Mouse (Mus musculus) retina, embryonic 14.5 days (tissue): ENCODE measurements at regions not wholly inside any gene's neighbourhood (a gene's known extent, or its start where the extent isn't known, plus 50 kb on each side); places are given as distances from the start of the nearest gene placed in this dataset.

Experiments
- DNase-seq: peaks from one replicate; pipeline ENCODE4 v3.0.0-alpha.2; 2015; ENCODE audit warnings: low spot score

- DNase-seq = no peak
These were observed 243.8 kb upstream of the Tprg start for GRCm38 (mm10) chr16:25042669-25043440.

GRCm38 (mm10) chr16:25044637-25045036, 242.0 kb upstream of the Tprg start:
- DNase-seq = no peak

GRCm38 (mm10) chr16:25047726-25048125, 238.9 kb upstream of the Tprg start:
- no peak for DNase-seq

DNA sequence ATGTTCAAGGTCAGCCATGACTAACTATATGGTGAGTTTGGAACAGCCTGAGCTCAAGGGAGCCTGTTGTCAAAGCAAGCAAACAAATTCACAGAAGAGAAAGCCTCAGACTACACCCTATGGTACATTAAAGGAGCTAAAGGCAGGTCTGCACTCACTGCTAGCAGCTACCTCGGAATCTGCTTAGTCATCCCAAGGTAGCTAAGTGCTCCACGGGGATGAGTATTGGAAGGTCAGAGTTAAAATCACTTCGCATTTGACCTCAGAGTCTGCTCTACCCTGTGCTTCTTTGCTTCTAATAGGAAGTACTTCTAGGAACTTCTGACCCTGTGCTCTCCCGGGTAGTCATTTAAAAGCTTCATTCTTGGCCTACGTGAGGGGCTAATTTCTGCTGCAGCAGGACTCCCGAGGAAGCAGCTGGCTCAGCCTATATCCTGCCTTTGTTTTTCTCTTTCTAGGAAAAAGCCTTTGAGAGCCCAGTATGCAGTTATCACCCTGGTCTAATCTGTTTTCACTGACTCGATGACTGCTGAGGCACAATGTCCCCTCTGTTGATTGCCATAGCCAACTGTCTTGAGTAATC, 236.6 kb upstream of the Tprg start:
- DNase-seq = no peak

GRCm38 (mm10) chr16:25051044-25051443, 235.6 kb upstream of the Tprg start:
- no peak for DNase-seq

GRCm38 (mm10) chr16:25052428-25052827, 234.2 kb upstream of the Tprg start:
- no peak for DNase-seq

DNA sequence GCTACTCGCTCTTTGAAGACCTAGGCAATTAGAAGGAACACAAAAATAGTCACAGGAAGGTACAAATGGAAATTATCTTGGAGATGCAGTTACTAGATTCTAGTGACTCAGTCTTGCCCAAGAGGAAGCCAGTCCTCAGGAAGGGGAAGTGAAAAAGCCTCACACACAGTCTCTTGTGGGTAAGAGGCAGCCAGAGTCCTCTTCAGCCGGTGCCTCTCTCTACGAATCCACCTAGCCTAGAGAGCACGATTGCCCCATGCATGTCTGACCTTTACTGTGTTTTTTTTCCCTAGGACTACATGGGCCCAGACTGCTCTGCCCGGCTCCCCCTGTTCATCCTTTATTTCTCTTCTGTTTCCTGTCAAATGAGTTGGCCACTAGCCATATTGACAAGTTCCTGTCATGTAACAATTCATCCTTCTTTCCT, 233.7 kb upstream of the Tprg start:
- no peak for DNase-seq

DNA sequence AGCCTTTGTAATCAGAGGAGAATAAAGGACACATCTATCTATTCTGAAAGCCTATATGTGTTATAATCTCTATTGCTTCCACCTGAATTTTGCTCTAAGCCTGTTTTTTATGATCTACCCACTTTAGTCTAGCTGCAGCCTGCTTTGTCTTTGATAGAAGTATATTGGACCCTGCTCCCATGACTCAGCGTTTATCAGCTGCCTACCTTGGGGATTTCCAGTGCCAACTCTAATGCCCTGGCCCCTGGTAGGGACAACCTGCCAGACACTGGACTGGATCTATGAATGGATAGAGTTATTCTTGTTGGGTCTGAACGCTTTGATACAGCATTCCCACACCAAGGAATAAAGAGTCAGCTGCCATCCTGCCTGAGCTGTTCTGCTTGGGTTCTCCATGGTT, 232.3 kb upstream of the Tprg start:
- DNase-seq = no peak

GRCm38 (mm10) chr16:25055376-25055775, 231.2 kb upstream of the Tprg start:
- no peak for DNase-seq

GRCm38 (mm10) chr16:25058051-25058747, 228.4 kb upstream of the Tprg start:
- DNase-seq = no peak

DNA sequence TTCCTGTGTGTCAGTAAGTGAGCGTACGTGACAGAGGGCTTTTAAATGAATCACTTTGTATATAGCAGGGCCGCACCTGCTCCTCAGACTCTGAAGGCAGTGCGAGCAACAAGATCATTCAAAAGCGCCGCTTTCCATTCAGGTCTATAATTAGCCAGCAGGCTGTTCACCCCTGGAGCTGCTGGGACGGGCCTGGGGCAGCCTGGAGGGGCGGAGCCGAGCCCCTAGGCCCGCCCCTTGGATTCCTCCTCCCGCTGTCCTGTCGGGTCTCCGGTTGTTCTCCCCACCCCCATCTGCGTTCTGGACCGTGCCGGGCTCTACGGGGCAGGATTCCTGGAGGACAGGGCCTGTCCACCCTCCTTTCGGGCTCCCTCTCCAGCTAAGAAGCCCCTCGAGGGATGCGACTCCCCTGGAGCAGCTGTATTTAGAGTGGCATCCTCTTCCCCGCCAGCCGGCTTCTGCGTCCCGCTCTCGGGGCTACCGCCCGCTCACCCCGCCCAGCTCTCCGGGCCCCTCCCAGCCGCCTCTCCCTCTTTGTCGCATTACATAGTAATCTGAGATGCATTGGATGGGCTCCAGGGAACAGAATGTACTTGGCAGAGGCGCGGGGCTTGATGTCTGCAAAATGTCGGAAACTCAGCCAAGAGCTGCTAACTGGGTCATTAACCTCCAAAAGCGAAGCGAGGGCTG, 227.7 kb upstream of the Tprg start:
- DNase-seq = peak; percentile 88

GRCm38 (mm10) chr16:25059504-25059992, 227.1 kb upstream of the Tprg start:
- no peak for DNase-seq

DNA sequence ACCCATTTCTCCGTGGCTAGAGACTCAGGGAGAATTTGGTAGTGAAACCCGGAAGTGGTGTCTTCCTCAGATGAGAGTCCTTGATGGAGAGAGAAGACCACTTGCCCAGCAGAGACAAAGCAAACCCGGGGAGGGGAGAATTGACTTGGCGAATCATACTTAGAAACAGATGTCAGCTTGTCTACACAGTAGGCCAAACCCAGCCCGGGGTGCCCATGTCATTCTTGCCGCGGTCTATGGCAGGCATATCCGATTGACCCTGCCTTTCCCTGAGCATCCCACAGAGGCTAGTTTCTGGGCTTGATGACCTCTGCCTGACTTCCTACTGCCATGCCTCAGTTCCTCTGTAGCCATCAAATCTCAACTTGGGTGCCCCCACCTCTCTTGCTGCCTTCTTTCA, 226.4 kb upstream of the Tprg start:
- no peak for DNase-seq

DNA sequence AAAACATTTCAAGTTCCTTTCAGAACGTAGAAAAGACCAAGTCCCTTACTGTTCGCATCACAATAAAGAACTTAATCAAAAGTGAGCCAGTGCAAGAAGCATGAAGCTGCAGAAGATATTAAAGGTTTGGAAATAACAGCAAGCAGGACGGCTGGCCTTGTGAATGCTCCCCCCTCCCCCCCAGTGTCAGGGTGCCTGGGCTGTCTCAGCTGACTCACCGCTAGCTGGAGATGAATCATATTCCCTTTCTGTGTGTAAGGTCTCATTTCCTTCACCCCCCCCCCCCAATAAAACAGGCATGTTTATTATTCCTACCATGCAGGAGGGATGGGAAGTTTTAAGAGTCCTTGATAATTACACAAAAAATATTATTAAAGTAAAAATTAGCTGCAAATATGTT, 225.0 kb upstream of the Tprg start:
- no peak for DNase-seq

DNA sequence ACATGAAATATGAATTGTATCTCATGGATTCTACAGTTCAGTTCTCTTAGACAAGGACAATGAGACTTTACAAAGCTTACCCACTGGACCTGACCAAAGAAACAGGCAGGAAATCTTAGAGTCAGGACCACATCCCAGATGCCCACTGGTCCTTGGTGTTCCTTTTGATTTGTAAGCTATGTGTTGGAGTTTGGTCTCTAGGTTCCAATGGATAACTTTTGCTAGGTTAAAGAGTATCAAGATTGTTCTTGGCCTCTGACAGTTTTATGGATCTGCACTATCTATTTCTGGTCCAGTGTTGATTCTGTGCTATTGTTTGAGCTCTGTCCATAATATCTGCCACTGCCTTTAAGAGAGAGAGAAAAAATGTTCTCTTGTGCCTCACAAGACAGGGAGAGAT, 222.6 kb upstream of the Tprg start:
- DNase-seq = no peak

DNA sequence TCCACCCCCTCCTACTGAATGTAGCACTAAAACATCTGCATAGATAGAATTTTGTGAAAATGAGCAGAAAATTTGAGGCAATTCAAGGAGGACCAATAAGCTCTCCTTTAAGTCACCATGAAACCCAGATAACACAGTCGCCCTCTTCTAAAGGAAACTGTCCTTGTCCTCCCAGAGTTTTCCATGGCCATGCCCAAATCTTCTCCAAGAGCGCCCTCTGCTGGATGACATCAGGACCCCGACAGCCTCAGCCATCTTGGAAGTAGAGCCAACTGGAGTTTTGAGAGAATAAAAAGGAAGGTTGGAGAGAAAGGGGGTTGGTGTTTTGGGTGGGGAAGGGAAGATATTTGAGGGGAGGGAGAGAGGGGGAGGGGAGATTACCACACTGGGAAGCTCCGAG, 222.1 kb upstream of the Tprg start:
- DNase-seq = peak; percentile 91

- no peak for DNase-seq
These were observed 219.8 kb upstream of the Tprg start for GRCm38 (mm10) chr16:25066822-25067221.

DNA sequence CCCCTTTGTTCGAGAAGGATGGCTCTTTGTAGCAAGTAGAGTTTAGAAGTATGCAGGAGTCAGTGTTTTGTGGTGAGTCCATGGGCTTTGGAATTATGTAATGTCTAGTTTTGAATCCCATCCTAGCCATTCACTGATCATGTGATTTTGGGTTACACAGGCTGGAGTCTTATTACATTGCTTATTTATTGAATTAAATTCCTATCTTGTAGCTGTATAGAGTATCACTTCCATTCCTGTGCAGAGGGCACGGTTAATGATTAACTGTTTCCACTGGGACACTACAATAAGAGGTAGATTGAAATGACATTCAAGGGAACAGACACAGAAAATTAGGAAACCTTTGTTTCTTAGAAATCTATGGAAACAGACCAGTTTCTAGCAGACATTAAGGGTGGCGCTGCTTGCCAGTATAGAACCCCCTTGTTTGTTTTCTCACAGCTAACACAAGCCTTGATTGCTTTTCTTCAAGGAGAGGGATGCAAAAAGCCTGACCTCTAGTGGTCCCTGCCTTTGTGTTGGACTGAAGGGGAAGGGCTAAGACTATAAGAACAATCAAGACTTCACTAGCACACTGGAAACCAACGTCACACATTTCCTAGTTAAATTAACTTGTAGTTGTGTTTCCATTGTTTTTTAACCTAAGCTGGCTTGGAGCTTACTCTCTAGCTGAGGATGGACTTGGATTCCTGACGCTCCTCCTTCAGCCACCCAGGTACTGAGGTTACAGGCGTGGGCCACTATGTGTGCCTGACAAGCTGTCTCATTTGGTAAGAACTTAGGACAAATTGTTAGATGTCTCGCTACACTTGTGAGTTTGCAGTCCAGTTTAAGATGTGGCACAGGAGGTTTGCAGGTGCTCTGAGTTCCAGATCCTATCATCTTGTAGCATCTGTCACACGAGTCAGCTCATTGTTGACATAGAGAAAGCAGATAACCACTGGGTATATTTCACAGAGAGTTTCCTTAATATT, 219.1 kb upstream of the Tprg start:
- peak; percentile 61 for DNase-seq

DNA sequence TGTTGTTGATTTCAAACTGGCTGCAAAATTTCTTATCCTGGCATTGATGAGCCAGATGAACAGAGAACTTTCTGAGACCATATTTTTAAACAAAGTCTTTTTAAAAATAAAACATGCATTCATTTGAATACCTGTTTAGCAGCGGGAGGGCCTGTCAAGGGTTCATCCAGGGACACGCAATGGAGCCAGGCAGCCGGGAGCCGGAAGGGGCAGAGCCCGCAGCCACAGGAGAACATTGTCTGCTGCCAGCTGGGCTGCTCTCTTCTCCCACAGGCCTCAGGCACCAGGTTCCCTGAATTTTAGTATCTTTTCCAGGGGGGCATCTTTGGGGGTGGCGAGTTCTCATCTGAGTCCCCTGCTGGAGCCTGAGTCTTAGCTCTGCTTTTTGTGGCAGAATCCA, 205.8 kb upstream of the Tprg start:
- no peak for DNase-seq

DNA sequence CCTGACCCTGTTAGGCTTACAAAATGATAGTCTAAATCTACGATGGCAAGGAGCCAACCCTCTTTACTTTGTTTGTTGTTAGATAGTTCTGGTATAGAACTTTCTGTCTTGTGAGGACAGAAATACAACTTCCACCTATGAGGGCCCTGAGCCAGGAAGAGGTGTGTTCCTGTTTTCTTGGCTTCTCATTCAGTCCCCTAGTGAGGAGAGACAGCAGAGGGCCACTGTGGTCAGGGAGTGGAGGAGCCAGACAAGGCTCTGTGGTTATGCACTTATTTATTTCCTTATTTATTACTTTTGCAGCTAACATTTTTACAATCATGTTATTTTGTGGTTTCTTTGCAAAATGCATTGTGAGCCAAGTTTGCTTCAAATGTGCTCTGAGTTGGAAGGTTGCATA, 202.9 kb upstream of the Tprg start:
- no peak for DNase-seq
